Mouse (Mus musculus) thymus, adult 18-20 months (tissue): Measurements from ENCODE around the gene Exo5.

Experiments used
- DNase-seq, 2 experiments: peaks; one replicate each; pipeline ENCODE4 v3.0.0; 2022; ENCODE audit warnings: mixed read lengths in 2 of 2

Exo5 gene

GRCm38 (mm10) chr4:120904533-120904932, 20.3 kb downstream of the Exo5 start:
- DNase-seq: no peak

- no peak for DNase-seq
These were observed 28.8 kb downstream of the Exo5 start for GRCm38 (mm10) chr4:120895810-120896584.

GRCm38 (mm10) chr4:120895226-120895625, 29.6 kb downstream of the Exo5 start:
- DNase-seq: no peak

- DNase-seq: no peak
These were observed 30.2 kb downstream of the Exo5 start for GRCm38 (mm10) chr4:120894584-120894983.

GRCm38 (mm10) chr4:120893656-120894401, 31.0 kb downstream of the Exo5 start:
- no peak for DNase-seq

GRCm38 (mm10) chr4:120892516-120892915, 32.3 kb downstream of the Exo5 start:
- DNase-seq: no peak

- DNase-seq: no peak
These were observed 32.9 kb downstream of the Exo5 start for GRCm38 (mm10) chr4:120891960-120892359.

- DNase-seq: no peak
These were observed 33.9 kb downstream of the Exo5 start for GRCm38 (mm10) chr4:120890754-120891440.

GRCm38 (mm10) chr4:120888884-120889283, 35.9 kb downstream of the Exo5 start:
- DNase-seq: no peak

GRCm38 (mm10) chr4:120887381-120888112, 37.3 kb downstream of the Exo5 start:
- peak; percentile 12 to 13 for DNase-seq

- no peak for DNase-seq
These were observed 38.0 kb downstream of the Exo5 start for GRCm38 (mm10) chr4:120886811-120887210.

GRCm38 (mm10) chr4:120886131-120886530, 38.7 kb downstream of the Exo5 start:
- no peak for DNase-seq

- no peak for DNase-seq
These were observed 39.4 kb downstream of the Exo5 start for GRCm38 (mm10) chr4:120885208-120886120.

GRCm38 (mm10) chr4:120882002-120882625, 42.7 kb downstream of the Exo5 start:
- DNase-seq: peak; percentile 18 to 50

GRCm38 (mm10) chr4:120880731-120881432, 43.9 kb downstream of the Exo5 start:
- DNase-seq: no peak

GRCm38 (mm10) chr4:120879386-120879785, 45.4 kb downstream of the Exo5 start:
- DNase-seq: no peak

GRCm38 (mm10) chr4:120878728-120879127, 46.1 kb downstream of the Exo5 start:
- no peak for DNase-seq

GRCm38 (mm10) chr4:120875961-120876360, 48.9 kb downstream of the Exo5 start:
- no peak for DNase-seq
